Mouse (Mus musculus): ENCODE data around the gene Plxna2. TPM values are rescaled to one million over a fixed set of nuclear protein-coding genes. Genes with fewer than 3 reads are reported as not detected.

Gene Plxna2
- polyA plus RNA-seq, 2 experiments, result 11.0 to 11.9 TPM

DNA sequence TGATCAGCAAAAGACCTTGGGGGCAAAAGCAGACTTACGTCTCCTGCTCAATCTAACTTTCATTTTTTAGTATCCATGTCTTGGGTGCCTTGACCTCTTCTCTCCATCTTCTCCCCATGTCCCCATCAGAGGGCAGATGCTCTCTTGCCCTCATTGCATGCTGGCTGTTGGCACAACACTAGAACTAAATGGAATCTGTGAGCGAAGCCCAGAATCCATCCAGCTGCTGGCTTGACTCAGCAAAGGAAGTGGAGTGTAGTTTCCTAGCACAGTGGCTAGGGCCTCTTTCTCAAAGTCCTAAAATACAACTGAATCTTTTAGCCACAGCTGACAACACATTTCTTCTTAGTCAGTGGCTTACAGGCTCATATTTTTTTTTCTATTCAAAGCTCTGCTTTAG, 138.4 kb downstream of the Plxna2 start:
- no peak overlapping the region for H3K4me3 ChIP-seq (replicated peaks; ENCODE audit: low read length)
- H3K27me3 ChIP-seq (ENCODE audit: control insufficient read depth, insufficient read depth, low read length), result no peaks in the 10 kb centered on the region
- TF ChIP-seq POLR2A (IDR thresholded peaks at IDR 0.05; ENCODE audit: borderline replicate concordance, extremely low read depth, insufficient read depth, insufficient read length), result no peak
- ATAC-seq (ENCODE audit: low FRiP score, low read depth) (peak; percentile 66; the same call in 1 of the 2 replicates), DNase-seq (ENCODE audit: low spot score) (no peak)
- no peaks in the 10 kb centered on the region for H3K9me3 ChIP-seq (ENCODE audit: control insufficient read depth, low read length)
- 0 out of 2 replicates have a peak, but pooled peaks cover 4% of the 10 kb centered on the region for H3K36me3 ChIP-seq (ENCODE audit: control insufficient read depth, insufficient read depth, low read length)
- H3K9ac ChIP-seq (ENCODE audit: low read depth, low read length, severe bottlenecking), result no peak overlapping the region
- H3K4me2 ChIP-seq (replicated peaks; ENCODE audit: low read depth, low read length, severe bottlenecking), result no peak overlapping the region
- 70% methylated on average over 2 of the region's 2 CpGs for WGBS
- H3K4me1 ChIP-seq (ENCODE audit: control insufficient read depth, insufficient read depth, low read length), result no peaks in the 10 kb centered on the region
- no peak overlapping the region for H3K27ac ChIP-seq (replicated peaks; ENCODE audit: low read depth, low read length)

DNA sequence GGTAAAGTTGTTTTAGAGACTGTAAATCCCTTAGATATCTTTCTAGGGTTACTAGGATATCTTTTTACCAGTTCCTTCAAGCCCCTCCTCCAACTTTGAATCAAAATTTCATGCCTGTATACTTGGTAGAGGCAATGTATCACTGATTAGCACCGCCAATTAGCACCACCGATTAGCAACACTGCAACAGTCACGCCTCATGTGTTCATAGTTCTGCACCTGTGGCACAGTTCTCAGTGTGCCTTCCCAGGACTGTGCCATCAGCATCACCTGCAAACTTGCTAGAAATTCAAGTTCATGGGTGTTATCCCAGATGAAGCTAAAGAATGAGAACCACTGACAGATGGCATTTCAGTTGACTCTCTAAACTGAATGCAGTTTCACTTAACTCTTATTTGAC, 138.8 kb downstream of the Plxna2 start:
- Histone ChIP-seq H3K36me3 (ENCODE audit: control insufficient read depth, insufficient read depth, low read length) (0 out of 2 replicates have a peak, but pooled peaks cover 4% of the 10 kb centered on the region), H3K9ac (ENCODE audit: low read depth, low read length, severe bottlenecking) (no peak overlapping the region), H3K27ac (replicated peaks; ENCODE audit: low read depth, low read length) (no peak overlapping the region), H3K4me3 (replicated peaks; ENCODE audit: low read length) (no peak overlapping the region), H3K27me3 (ENCODE audit: control insufficient read depth, insufficient read depth, low read length) (no peaks in the 10 kb centered on the region), H3K4me2 (replicated peaks; ENCODE audit: low read depth, low read length, severe bottlenecking) (no peak overlapping the region), H3K4me1 (ENCODE audit: control insufficient read depth, insufficient read depth, low read length) (no peaks in the 10 kb centered on the region), H3K9me3 (ENCODE audit: control insufficient read depth, low read length) (no peaks in the 10 kb centered on the region)
- DNase-seq (ENCODE audit: low spot score) (no peak), ATAC-seq (ENCODE audit: low FRiP score, low read depth) (0 out of 2 replicates have a peak, but pooled peaks have one; percentile 74)
- 81% methylated on average over 3 of the region's 3 CpGs for WGBS
- no peak for TF ChIP-seq POLR2A (IDR thresholded peaks at IDR 0.05; ENCODE audit: borderline replicate concordance, extremely low read depth, insufficient read depth, insufficient read length)

DNA sequence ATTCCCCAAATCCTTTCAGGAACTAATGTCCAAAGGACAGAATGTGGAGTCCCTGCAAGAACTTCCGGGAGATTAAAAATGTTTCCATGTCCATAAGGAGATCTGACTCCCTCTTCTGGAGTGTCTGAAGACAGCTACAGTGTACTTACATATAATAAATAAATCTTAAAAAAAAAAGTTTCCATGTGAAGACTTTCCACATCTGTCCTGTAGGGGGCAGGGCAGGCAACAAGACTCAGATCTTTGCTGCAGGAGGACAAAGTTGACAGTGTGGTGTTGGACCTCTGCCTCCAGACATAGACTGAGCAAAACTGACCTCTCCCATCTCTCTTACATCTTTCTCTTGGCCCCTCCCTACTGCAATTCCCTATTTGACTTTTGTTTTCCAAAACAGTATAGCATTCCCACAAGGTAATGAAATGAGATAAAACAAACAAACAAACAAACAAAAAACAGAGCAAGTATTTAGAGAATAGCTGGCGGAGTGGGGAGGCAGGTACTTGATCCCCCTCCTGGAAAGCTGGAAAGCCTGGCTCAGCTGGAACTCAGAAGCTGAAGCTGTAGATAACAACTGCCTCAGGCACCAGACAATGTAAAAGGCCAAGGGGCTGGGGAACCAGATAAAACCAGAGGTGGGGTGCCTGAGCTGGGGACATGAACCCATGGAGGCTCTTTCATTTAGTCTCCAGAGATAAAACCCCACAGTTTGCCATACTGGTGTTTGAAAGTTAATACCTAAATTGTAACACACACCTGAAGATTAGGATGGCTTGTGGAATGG, 143.6 kb downstream of the Plxna2 start:
- Histone ChIP-seq H3K27me3 (ENCODE audit: control insufficient read depth, insufficient read depth, low read length) (no peaks in the 10 kb centered on the region), H3K4me3 (replicated peaks; ENCODE audit: low read length) (no peak overlapping the region), H3K4me2 (replicated peaks; ENCODE audit: low read depth, low read length, severe bottlenecking) (no peak overlapping the region), H3K9ac (ENCODE audit: low read depth, low read length, severe bottlenecking) (no peak overlapping the region), H3K36me3 (ENCODE audit: control insufficient read depth, insufficient read depth, low read length) (no peaks in the 10 kb centered on the region), H3K9me3 (ENCODE audit: control insufficient read depth, low read length) (no peaks in the 10 kb centered on the region), H3K4me1 (ENCODE audit: control insufficient read depth, insufficient read depth, low read length) (no peaks in the 10 kb centered on the region), H3K27ac (replicated peaks; ENCODE audit: low read depth, low read length) (no peak overlapping the region)
- TF ChIP-seq POLR2A (IDR thresholded peaks at IDR 0.05; ENCODE audit: borderline replicate concordance, extremely low read depth, insufficient read depth, insufficient read length), result no peak
- no peak for DNase-seq (ENCODE audit: low spot score)
- no peak for ATAC-seq (ENCODE audit: low FRiP score, low read depth)
- WGBS, result 81% methylated on average over 2 of the region's 2 CpGs

DNA sequence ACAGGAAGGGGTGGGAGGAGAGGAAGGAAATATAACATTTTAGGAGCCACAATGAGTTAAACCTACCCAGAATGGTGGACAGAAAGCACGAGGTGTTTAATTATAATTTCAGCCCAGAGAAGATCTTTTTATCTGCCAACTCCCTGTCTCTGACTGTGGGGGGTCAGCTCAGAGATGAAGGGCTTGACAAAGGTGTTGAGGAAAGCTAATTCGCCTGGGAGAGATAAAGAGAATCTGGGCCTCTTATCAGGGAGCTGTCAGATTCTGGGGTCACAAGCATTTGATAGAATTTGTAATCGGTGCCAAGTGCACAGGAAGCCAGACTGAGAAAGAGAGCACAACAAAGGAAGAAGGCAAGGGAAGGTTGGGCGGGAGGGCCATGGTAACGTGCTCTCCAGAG, 144.9 kb downstream of the Plxna2 start:
- Histone ChIP-seq H3K4me1 (ENCODE audit: control insufficient read depth, insufficient read depth, low read length) (no peaks in the 10 kb centered on the region), H3K9ac (ENCODE audit: low read depth, low read length, severe bottlenecking) (no peak overlapping the region), H3K9me3 (ENCODE audit: control insufficient read depth, low read length) (no peaks in the 10 kb centered on the region), H3K4me2 (replicated peaks; ENCODE audit: low read depth, low read length, severe bottlenecking) (no peak overlapping the region), H3K27me3 (ENCODE audit: control insufficient read depth, insufficient read depth, low read length) (no peaks in the 10 kb centered on the region), H3K27ac (replicated peaks; ENCODE audit: low read depth, low read length) (no peak overlapping the region), H3K36me3 (ENCODE audit: control insufficient read depth, insufficient read depth, low read length) (0 out of 2 replicates have a peak, but pooled peaks cover 3% of the 10 kb centered on the region), H3K4me3 (replicated peaks; ENCODE audit: low read length) (no peak overlapping the region)
- ATAC-seq (ENCODE audit: low FRiP score, low read depth), result no peak
- no peak for TF ChIP-seq POLR2A (IDR thresholded peaks at IDR 0.05; ENCODE audit: borderline replicate concordance, extremely low read depth, insufficient read depth, insufficient read length)
- DNase-seq (ENCODE audit: low spot score), result no peak
- WGBS, result 60% methylated on average over 5 of the region's 5 CpGs

DNA sequence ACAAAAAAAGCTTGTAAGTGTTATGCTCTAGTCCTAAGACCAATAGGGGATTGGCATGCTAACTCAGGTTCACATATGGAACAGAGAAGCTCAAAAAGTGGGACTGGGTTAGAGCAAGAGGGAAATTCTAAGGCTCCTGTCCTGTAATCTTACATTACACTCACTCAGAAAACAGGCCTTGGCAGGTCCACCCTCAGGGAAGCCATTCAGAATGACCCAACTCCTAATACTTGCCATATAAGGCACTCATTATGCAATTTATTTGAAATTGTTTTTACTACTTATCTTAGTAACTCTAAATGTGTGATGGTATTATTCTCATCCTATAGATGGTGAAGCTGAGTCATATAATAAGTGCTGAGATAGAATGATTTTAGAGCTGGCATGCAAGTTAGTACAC, 146.9 kb downstream of the Plxna2 start:
- H3K36me3 ChIP-seq (ENCODE audit: control insufficient read depth, insufficient read depth, low read length), result 0 out of 2 replicates have a peak, but pooled peaks cover 3% of the 10 kb centered on the region
- no peak for DNase-seq (ENCODE audit: low spot score)
- no peak overlapping the region for H3K4me2 ChIP-seq (replicated peaks; ENCODE audit: low read depth, low read length, severe bottlenecking)
- ATAC-seq (ENCODE audit: low FRiP score, low read depth), result no peak
- no peaks in the 10 kb centered on the region for H3K27me3 ChIP-seq (ENCODE audit: control insufficient read depth, insufficient read depth, low read length)
- H3K4me3 ChIP-seq (replicated peaks; ENCODE audit: low read length), result no peak overlapping the region
- H3K4me1 ChIP-seq (ENCODE audit: control insufficient read depth, insufficient read depth, low read length), result no peaks in the 10 kb centered on the region
- no peak for TF ChIP-seq POLR2A (IDR thresholded peaks at IDR 0.05; ENCODE audit: borderline replicate concordance, extremely low read depth, insufficient read depth, insufficient read length)
- H3K27ac ChIP-seq (replicated peaks; ENCODE audit: low read depth, low read length), result no peak overlapping the region
- H3K9me3 ChIP-seq (ENCODE audit: control insufficient read depth, low read length), result no peaks in the 10 kb centered on the region
- H3K9ac ChIP-seq (ENCODE audit: low read depth, low read length, severe bottlenecking), result no peak overlapping the region
